9 mouse cellular contexts compared by ENCODE assay signal in the genomic region with DNA sequence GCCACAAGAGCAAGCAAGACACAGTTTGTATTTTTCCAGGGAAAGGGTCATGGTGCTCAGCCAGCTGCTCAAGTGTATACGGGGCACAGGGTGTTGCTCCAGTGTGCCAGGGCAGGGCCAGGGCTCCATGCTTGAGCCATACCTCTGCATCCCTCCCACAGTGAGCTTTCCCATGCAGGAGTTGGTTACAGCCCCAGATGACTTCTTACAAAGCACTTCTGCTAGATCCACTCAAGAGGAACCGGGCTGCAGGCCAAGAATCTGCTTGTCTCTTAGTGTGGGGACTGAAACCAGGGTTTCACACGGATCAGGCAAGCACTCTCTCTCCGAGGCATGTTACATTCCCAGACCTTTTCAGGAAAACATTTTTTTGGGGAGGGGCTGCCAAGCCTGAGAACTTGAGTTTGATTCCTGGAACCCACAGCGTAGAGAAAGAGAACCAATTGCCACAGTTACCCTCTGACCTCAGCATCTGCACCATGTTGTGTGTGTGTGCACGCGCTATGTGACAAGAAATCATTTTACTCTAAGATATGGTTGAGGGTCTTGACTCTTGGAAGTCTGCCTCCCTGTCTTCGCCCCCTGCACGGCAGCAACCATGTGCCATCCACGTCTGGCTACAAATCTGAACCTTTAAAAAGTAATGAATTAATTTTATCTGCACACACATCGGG. TPM values are rescaled to one million over a fixed set of nuclear protein-coding genes. Genes with fewer than 3 reads are reported as not detected.
DNase-seq lines count a peak whose midpoint lies in the region; ATAC-seq lines count a peak whose summit lies in the region.
"Had no signal": no experiment of that assay in that cellular context is flagged by ENCODE, and none has a peak within 500 bp of the region (broad histone marks: within the 10 kb centered on the region; RNA-seq: fewer than 3 reads in every experiment).

No protein-coding gene starts in this region.

- H3K27ac ChIP-seq in midbrain, embryonic 13.5 days = peak overlapping the region; percentile 67
- no peak overlapping the region for H3K27ac ChIP-seq in midbrain, embryonic 11.5 days (ENCODE audit: low read depth, low read length)
- H3K27ac ChIP-seq in embryonic facial prominence, embryonic 13.5 days = peak overlapping the region; percentile 75
- peak overlapping the region; percentile 23 for H3K27ac ChIP-seq in heart, embryonic 11.5 days (ENCODE audit: low read depth, low read length)

- WGBS in midbrain, embryonic 13.5 days = 74% methylated on average over 11 of the region's 11 CpGs
- WGBS in midbrain, embryonic 11.5 days = 85% methylated on average over 11 of the region's 11 CpGs
- WGBS in embryonic facial prominence, embryonic 13.5 days = 55% methylated on average over 11 of the region's 11 CpGs
- WGBS in heart, embryonic 11.5 days (ENCODE audit: insufficient replicate concordance) = 61% methylated on average over 11 of the region's 11 CpGs

- no peaks in the 10 kb centered on the region for H3K36me3 ChIP-seq in midbrain, embryonic 13.5 days
- H3K36me3 ChIP-seq in midbrain, embryonic 11.5 days (ENCODE audit: control insufficient read depth, insufficient read depth, low read length) = 0 out of 2 replicates have a peak, but pooled peaks cover 3% of the 10 kb centered on the region
- H3K36me3 ChIP-seq in embryonic facial prominence, embryonic 13.5 days = no peaks in the 10 kb centered on the region
- H3K36me3 ChIP-seq in heart, embryonic 11.5 days (ENCODE audit: control insufficient read depth, insufficient read depth, low read length) = no peaks in the 10 kb centered on the region

- DNase-seq in midbrain, embryonic 11.5 days (ENCODE audit: low spot score, missing footprints) = no peak
- peak; percentile 90 for DNase-seq in kidney, postnatal 10 days
- peak; percentile 92 to 94 for DNase-seq in lung, adult 18-20 months
- peak; percentile 86 for DNase-seq in right cerebral cortex, postnatal 4 days
- DNase-seq in embryo, embryonic 10 days (ENCODE audit: low spot score) = no peak

- no peak overlapping the region; the same call in 1 of the 2 replicates for H3K9ac ChIP-seq in midbrain, embryonic 13.5 days (replicated peaks)
- no peak overlapping the region for H3K9ac ChIP-seq in midbrain, embryonic 11.5 days (ENCODE audit: low read length)
- peak overlapping the region; percentile 36; the same call in 1 of the 2 replicates for H3K9ac ChIP-seq in embryonic facial prominence, embryonic 13.5 days
- H3K9ac ChIP-seq in heart, embryonic 11.5 days (ENCODE audit: low read depth, low read length) = no peak overlapping the region

- H3K4me3 ChIP-seq in midbrain, embryonic 13.5 days (replicated peaks) = no peak overlapping the region
- no peak overlapping the region for H3K4me3 ChIP-seq in midbrain, embryonic 11.5 days (ENCODE audit: low read depth, low read length)
- no peak overlapping the region for H3K4me3 ChIP-seq in embryonic facial prominence, embryonic 13.5 days
- H3K4me3 ChIP-seq in heart, embryonic 11.5 days (ENCODE audit: low read depth, low read length) = no peak overlapping the region

- peak; percentile 67; the same call in 1 of the 2 replicates for ATAC-seq in midbrain, embryonic 13.5 days
- ATAC-seq in midbrain, embryonic 11.5 days (ENCODE audit: low FRiP score) = no peak
- ATAC-seq in embryonic facial prominence, embryonic 13.5 days (ENCODE audit: insufficient number of reproducible peaks, insufficient read depth, low FRiP score, low TSS enrichment, low read depth) = no peak
- ATAC-seq in heart, embryonic 11.5 days (replicated peaks; ENCODE audit: insufficient number of reproducible peaks, low FRiP score, low TSS enrichment) = 0 out of 2 replicates have a peak, but pooled peaks have one; percentile 14

- peaks cover 47% of the 10 kb centered on the region for H3K4me1 ChIP-seq in midbrain, embryonic 13.5 days (replicated peaks)
- no peaks in the 10 kb centered on the region for H3K4me1 ChIP-seq in midbrain, embryonic 11.5 days (ENCODE audit: control insufficient read depth, insufficient read depth, low read length)
- H3K4me1 ChIP-seq in embryonic facial prominence, embryonic 13.5 days = peaks cover 51% of the 10 kb centered on the region
- peaks cover 21% of the 10 kb centered on the region for H3K4me1 ChIP-seq in heart, embryonic 11.5 days (ENCODE audit: control insufficient read depth, insufficient read depth, low read length)

- no peak overlapping the region for H3K4me2 ChIP-seq in midbrain, embryonic 13.5 days (replicated peaks)
- H3K4me2 ChIP-seq in midbrain, embryonic 11.5 days = no peak overlapping the region
- H3K4me2 ChIP-seq in embryonic facial prominence, embryonic 13.5 days = no peak overlapping the region
- no peak overlapping the region for H3K4me2 ChIP-seq in heart, embryonic 11.5 days

- H3K9me3 ChIP-seq in midbrain, embryonic 13.5 days = no peaks in the 10 kb centered on the region
- no peaks in the 10 kb centered on the region for H3K9me3 ChIP-seq in midbrain, embryonic 11.5 days (ENCODE audit: control insufficient read depth, low read length)
- no peaks in the 10 kb centered on the region for H3K9me3 ChIP-seq in embryonic facial prominence, embryonic 13.5 days
- no peaks in the 10 kb centered on the region for H3K9me3 ChIP-seq in heart, embryonic 11.5 days (replicated peaks; ENCODE audit: control insufficient read depth, low read length)
- H3K9me3 ChIP-seq: G1E had no signal

- H3K27me3 ChIP-seq in midbrain, embryonic 13.5 days = no peaks in the 10 kb centered on the region
- no peaks in the 10 kb centered on the region for H3K27me3 ChIP-seq in midbrain, embryonic 11.5 days (ENCODE audit: control insufficient read depth, insufficient read depth, low read length)
- no peaks in the 10 kb centered on the region for H3K27me3 ChIP-seq in embryonic facial prominence, embryonic 13.5 days
- H3K27me3 ChIP-seq in heart, embryonic 11.5 days (ENCODE audit: control insufficient read depth, insufficient read depth, low read length) = no peaks in the 10 kb centered on the region

RNA-seq across cellular contexts. Expression of a gene that starts 19.6 kb away (rescaled TPM):
- 3.6 and 5.0 TPM in 2 replicates for polyA plus RNA-seq in midbrain, embryonic 13.5 days (2015; fragmentation: Nextera tagmentation; extraction: Ambion mirVana)
- polyA plus RNA-seq in midbrain, embryonic 11.5 days (2014; fragmentation: Nextera tagmentation; extraction: Ambion mirVana) = 2.3 and 3.3 TPM in 2 replicates
- polyA plus RNA-seq in embryonic facial prominence, embryonic 13.5 days (2015; fragmentation: Nextera tagmentation; extraction: Ambion mirVana) = 4.4 and 5.5 TPM in 2 replicates
- polyA plus RNA-seq in heart, embryonic 11.5 days (2014; fragmentation: Nextera tagmentation; extraction: Ambion mirVana) = 1.4 and 1.7 TPM in 2 replicates

RNA-seq across cellular contexts. Expression of a gene that starts 29.4 kb away (rescaled TPM):
- 0.43 and 0.48 TPM in 2 replicates for polyA plus RNA-seq in midbrain, embryonic 13.5 days (2015; fragmentation: Nextera tagmentation; extraction: Ambion mirVana)
- 0.15 TPM in 1 of 2 replicates, not detected in the other for polyA plus RNA-seq in midbrain, embryonic 11.5 days (2014; fragmentation: Nextera tagmentation; extraction: Ambion mirVana)
- not detected in 2 replicates for polyA plus RNA-seq in embryonic facial prominence, embryonic 13.5 days (2015; fragmentation: Nextera tagmentation; extraction: Ambion mirVana)
- not detected in 2 replicates for polyA plus RNA-seq in heart, embryonic 11.5 days (2014; fragmentation: Nextera tagmentation; extraction: Ambion mirVana)
- polyA plus RNA-seq: G1E had no signal

RNA-seq across cellular contexts. Expression of a gene that starts 39.3 kb away (rescaled TPM):
- 0.70 and 0.71 TPM in 2 replicates for polyA plus RNA-seq in midbrain, embryonic 13.5 days (2015; fragmentation: Nextera tagmentation; extraction: Ambion mirVana)
- 0.12 and 0.14 TPM in 2 replicates for polyA plus RNA-seq in midbrain, embryonic 11.5 days (2014; fragmentation: Nextera tagmentation; extraction: Ambion mirVana)
- 1.4 and 2.2 TPM in 2 replicates for polyA plus RNA-seq in embryonic facial prominence, embryonic 13.5 days (2015; fragmentation: Nextera tagmentation; extraction: Ambion mirVana)
- polyA plus RNA-seq in heart, embryonic 11.5 days (2014; fragmentation: Nextera tagmentation; extraction: Ambion mirVana) = not detected in 2 replicates
- polyA plus RNA-seq: G1E had no signal

Comparison
In these comparisons a context has a peak if more than half of its experiments do, and no peak if none do; other contexts are left out.
1. ATAC-seq: peak in midbrain, embryonic 13.5 days (single experiment) and heart, embryonic 11.5 days (single experiment); none in midbrain, embryonic 11.5 days (single experiment) and embryonic facial prominence, embryonic 13.5 days (single experiment).
2. DNase-seq: peak in kidney, postnatal 10 days (single experiment), lung, adult 18-20 months (2 of 2) and right cerebral cortex, postnatal 4 days (single experiment); none in midbrain, embryonic 11.5 days (single experiment) and embryo, embryonic 10 days (single experiment).